Mouse (Mus musculus) lung, adult 18-20 months (tissue): ENCODE results near the gene Olfr279.

Experiments used
- DNase-seq, 2 experiments: peaks; one replicate each; pipeline ENCODE4 v3.0.0; 2022; ENCODE audit warnings: mixed read lengths in 2 of 2

Gene Olfr279

GRCm38 (mm10) chr15:98492102-98492501 is at the start of gene Olfr279:
Olfr279 (plus strand) TSS chr15:98492402.
- DNase-seq, result no peak

- no peak for DNase-seq
These were observed 47.6 kb upstream of the Olfr279 start for GRCm38 (mm10) chr15:98444561-98444960.

DNA sequence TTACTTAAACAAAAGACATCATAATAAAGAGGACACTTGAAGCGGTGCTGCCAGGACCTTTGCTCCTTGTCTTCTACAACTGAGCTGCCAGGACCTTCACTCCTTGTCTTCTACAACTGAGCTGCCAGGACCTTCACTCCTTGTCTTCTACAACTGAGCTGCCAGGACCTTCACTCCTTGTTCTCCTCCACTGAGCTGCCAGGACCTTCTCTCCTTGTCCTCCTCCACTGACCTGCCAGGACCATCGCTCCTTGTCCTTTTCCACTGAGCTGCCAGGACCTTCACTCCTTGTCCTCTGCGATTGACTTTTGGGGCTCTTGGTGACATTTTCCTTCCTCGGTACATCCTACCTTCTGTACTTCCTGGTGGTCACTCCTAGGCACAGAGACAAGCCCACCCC is 43.7 kb upstream of the Olfr279 start:
- peak; percentile 14 to 15 for DNase-seq

GRCm38 (mm10) chr15:98452288-98452687 is 39.9 kb upstream of the Olfr279 start, which contains the start of gene Olfr281:
Olfr281 (plus strand) TSS chr15:98452588.
- no peak for DNase-seq

GRCm38 (mm10) chr15:98469596-98469995 is 22.6 kb upstream of the Olfr279 start, which contains the start of gene OR5BS1P:
OR5BS1P (plus strand) TSS chr15:98469896.
- DNase-seq, result no peak

DNA sequence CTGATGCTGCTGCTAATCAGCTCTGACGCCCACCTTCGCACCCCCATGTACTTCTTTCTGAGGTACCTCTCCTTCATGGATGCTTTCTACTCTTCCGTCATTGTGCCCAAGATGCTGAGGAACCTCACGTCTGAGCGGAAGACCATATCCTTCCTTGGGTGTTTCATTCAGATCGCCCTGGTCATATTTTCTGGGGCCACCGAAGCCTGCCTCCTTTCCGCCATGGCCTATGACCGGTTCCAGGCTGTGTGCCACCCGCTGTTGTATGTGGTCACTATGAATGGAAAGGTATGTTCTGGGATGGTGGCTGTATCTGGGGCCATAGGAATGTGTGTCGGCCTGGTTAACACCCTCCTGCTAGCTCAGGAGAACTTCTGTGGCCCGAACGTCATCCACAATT is 20.7 kb upstream of the Olfr279 start:
- DNase-seq, result no peak

DNA sequence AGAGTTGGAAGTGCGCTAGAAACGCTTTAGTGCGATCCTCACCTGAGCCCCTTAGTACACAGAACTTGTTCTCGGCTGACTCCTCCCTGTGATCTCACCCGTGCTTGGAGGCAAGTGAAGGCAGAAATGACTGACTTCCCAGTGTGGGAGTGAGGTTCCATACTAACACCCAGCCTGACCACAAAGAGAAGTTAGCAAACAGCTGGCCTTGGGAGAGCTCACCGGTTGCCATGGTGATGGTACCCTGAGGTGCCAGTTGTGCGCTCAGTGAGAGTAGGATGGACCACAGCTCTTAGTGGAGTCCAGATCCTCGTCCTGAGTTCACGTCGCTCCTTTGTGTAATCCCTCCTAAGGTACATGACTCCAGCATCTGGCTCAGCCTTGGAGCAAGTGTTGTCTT is 17.2 kb upstream of the Olfr279 start:
- DNase-seq, result no peak

DNA sequence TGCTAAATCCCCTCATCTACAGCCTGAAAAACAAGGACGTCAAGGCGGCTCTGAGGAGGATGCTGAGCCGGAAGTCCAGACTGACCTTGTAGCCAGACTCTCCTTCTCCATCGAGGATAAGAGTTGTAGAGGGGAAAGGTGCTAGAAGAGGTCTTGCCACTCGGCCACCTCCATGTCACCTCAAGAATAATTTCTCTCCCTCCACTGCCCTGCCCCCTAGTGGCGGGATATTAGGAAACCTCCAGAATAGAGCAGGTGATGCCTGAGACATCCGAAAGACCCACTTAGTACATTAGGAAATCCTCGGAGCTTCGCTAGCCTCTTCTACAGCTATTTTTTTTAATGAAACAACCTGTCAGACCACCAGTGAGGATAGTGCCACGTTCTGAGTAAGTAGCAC is 16.8 kb upstream of the Olfr279 start:
- DNase-seq, result peak; percentile 22 to 42

GRCm38 (mm10) chr15:98476281-98476680 is 15.9 kb upstream of the Olfr279 start:
- no peak for DNase-seq

GRCm38 (mm10) chr15:98479568-98480102 is 12.6 kb upstream of the Olfr279 start:
- no peak for DNase-seq

DNA sequence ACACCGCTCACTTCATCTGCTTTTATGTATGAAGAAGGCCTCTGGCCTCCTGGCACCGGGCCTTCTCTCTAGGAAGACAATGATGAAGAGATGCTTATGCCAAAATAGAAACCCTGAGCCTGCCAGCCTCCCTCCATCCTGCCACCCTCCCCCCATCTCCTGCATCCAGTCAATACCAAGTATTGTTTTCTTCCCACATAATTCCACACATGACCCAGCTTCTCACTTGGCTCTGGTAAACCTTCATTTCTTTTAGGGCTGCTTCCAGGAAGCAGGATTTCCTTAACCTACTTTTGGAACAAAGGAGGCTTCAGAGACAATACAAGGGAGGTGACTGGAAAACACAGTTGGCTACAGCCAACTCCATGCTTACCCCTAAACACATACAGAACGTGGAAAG is 9.5 kb upstream of the Olfr279 start, which contains the start of gene Lalba:
TSS of gene Lalba (minus strand) at position 21 of the 400 bp plus-strand sequence.
- DNase-seq, result no peak

DNA sequence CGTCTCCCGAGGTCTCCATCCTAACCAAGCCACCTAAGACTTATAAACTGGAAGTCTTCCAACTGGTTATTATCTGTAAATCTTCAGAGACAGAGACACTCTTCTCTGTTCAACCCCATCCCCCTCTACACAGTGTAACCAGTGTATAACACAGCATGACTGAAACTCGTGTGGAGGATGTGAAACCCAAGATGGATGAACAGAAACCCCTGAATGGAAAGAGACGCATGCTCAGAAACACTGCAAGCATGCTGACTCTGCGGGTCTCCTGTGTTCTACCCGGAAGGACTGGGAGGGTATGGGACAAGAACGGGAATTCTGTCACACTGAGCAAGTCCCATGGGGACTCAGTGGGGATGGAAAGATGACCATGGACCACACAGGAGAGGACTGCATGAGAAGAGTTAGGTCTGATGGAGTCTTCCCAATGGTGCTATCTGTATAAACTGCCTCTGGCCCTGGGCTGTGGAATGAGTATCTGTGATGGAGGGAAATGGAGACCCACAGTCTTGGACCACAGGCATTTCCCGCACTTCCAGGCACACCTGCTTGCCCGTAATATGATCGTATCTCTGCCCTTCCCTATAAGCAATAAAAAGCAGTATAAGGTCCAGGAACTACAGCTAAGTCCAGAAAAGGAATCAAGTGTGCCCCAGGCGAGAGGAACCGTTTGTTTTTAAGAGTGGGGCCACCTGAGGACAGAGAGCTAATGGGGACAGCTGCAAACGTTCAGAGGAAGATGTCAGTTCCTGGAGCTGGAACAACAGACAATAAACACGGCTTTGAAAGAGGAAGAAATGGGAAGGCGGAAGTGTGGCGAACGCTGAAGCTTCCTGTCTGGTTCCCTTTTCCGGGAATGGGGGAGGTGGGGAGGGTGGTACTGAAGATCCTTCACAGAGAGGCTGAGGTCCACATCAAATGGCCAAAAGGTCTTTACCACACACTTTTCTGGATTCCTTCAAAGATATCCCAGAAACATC is 8.0 kb upstream of the Olfr279 start:
- peak; percentile 38 to 54 for DNase-seq

GRCm38 (mm10) chr15:98486433-98487021 is 5.7 kb upstream of the Olfr279 start:
- DNase-seq, result no peak

GRCm38 (mm10) chr15:98491332-98491731 is 870 bp upstream of the Olfr279 start:
- DNase-seq, result peak in 1 of 2 experiments; percentile 45

DNA sequence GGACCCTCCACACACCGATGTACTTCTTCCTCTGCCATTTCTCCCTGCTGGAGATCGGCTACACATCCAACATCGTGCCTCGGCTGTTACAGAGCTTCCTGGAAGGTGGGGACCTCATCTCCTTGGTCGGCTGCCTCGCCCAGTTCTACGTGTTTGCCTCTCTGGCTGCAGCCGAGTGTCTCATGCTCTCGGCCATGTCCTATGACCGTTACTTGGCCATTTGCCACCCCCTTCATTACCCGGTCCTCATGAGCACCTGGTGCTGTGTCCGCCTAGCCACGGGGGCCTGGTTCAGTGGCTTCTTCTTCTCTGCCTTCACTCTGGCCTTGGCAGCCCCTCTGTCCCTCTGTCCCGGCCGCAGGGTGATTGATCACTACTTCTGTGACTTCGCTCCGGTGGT is 5.4 kb downstream of the Olfr279 start:
- no peak for DNase-seq

DNA sequence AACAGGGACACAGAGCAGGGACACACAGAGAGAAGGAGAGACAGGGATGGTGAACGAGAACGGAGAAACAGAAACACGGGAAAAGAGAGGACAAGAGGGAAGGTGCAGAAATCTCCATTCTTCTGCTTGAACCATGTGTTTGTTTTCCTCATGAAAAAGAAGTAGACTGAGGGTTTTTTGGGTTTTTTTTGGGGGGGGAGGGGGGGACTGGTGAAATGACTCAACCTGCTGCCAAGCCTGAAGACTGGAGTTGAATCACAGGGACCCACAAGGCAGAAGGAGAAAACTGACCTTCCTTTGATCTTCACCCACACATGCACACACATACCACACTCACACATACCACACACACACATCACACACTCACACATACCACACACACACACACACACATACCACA is 11.1 kb downstream of the Olfr279 start:
- no peak for DNase-seq

- peak; percentile 55 to 61 for DNase-seq
These were observed 12.3 kb downstream of the Olfr279 start for GRCm38 (mm10) chr15:98504514-98504913.

DNA sequence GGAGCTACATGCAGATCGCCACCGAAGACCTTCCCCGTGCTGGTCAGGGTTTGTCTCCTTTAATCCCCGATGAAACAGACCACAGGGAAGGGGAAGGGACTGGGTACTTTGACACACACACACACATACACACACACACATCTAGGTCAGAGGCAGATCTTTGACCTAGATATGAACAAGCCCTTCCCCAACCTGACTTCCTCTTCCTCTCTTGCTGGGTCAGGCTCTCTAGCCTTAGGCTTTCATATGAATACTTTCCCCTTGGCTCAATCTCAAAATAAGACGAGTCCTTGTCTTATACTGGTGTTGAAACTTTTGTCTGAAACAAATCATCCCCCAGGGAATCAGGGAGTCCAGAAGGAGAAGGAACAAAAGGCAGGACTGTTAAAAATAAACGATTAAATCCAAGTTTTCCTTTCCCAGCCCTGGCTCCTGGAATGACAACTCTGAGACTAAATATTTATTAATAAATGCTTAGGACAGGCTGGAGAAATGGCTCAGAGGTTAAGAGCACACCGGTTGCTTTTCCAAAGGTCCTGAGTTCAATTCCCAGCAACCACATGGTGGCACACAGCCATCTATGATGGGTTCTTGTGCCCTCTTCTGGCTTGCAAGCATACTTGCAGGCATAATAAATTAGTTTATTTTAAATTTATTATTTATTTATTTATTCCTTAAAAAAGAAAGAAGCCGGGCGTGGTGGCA is 14.2 kb downstream of the Olfr279 start:
- DNase-seq, result no peak

DNA sequence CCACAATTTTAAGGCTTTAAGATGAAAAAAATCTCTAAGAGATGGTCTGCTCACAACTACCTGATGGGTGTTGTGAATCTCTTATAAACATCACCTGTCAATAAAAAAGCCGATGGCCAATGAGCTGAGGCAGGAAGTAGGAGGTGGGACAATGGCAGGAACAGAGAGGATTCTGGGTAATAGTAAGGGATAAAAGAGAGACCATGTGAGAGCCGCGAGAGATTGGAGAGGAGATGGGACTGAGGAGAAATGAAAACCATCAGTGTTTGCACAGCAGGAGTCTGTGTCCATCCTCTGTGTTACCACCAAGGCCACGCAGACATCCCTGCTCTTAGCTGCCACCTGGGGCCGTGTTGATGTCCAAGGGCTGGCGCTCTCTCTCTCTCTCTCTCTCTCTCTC is 15.1 kb downstream of the Olfr279 start:
- no peak for DNase-seq

DNA sequence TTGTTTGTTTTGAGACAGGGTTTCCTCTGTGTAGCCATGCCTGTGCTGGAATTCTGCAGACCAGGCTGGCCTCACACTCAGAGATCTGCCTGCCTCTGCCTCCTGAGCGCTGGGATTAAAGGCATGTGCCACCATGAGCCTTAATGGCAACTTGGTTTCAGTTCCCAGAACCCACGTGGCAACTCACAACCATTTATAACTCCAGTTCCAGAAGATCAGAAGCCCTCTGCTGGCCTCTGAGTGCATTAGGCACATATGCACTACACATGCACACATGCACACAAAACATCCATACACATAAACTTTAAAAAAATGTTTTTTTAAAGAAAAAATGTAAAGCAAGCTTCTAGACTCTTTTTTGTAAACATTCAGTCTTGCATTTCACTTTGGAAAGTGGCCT is 17.2 kb downstream of the Olfr279 start:
- no peak for DNase-seq

DNA sequence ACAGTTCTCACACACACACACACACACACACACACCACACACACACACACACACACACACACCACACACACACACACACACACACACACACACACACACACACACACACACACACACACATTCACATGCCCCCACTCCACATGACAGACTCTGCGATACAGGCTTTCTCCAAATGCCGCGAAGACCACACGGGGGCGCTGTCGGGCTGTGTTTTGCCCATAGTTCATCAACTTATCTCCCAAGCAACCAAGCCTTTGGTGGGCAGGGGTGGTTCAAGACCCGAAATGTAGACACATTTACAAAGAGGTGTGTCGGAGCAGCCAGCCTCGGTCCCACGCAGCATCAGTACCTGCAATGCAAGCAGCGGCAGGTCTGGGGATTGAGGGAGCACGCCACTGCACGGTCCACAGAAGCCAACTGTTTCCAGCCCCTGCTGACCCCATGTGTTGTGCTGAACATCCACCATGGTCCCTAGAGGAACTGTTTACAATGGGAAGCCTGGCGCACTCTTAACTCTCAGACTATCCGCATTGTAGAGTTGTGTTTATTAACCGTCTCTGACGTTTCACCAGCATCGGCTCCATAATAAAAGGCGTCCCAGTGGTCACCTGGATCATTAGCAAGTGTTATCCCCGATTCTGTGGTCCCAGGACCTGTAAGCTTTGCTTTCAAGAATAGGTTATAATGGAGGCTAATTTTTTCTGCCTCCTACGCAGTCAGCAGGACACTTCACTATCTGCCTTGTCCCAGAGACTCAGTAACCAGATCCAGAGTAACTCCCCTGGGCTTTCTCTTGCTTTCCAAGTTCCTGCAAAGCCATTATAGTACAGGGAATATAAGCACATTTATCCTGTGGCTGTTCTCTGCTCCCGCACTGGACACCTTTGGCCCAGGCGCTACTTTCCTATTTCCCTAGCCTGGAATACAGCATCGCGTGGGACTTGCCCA is 18.5 kb downstream of the Olfr279 start:
- peak; percentile 63 to 67 for DNase-seq
